Mouse (Mus musculus) liver, embryonic 14.5 days (tissue): ENCODE measurements around the gene 2610301B20Rik. TPM values are rescaled to one million over a fixed set of nuclear protein-coding genes. Genes with fewer than 3 reads are reported as not detected.

Source experiments
- ATAC-seq: fragments of 200-750 bp; cut with Nextera tagmentation; 2 replicates; pipeline ENCODE4 v1.8.0; 2017; ENCODE audit warnings: moderate number of reproducible peaks, mild to moderate bottlenecking, moderate library complexity; ENCODE audit not compliant: insufficient read depth
- DNase-seq, 3 experiments: peaks; one replicate each; pipeline ENCODE4 v3.0.0-alpha.2; 2012 to 2013; ENCODE audit warnings: low read depth in 3 of 3, low spot score in 3 of 3
- H3K27ac ChIP-seq: fragments of 300-500 bp; sonication (generic); 2 replicates; pipeline ENCODE4 v1.5.1; 2014; ENCODE audit warnings: moderate library complexity, mild to moderate bottlenecking, control low read depth, inconsistent platforms
- H3K27me3 ChIP-seq: fragments of 300-500 bp; sonication (generic); 2 replicates; pipeline ENCODE4 v1.6.1; 2014; ENCODE audit warnings: mild to moderate bottlenecking, low read length, moderate library complexity; ENCODE audit not compliant: control insufficient read depth, insufficient read depth
- H3K36me3 ChIP-seq: fragments of 300-500 bp; sonication (generic); replicated peaks from 2 replicates; pipeline ENCODE4 v1.6.1; 2014; ENCODE audit warnings: low read depth; ENCODE audit not compliant: control insufficient read depth, insufficient read depth
- H3K4me1 ChIP-seq, 2 experiments: fragments of 200-500 bp in 1 of 2; fragments of 300-500 bp in 1 of 2; sonication (generic) in 1 of 2; replicated peaks; 2 replicates each; pipeline ENCODE4 v1.6.1; 2012 to 2014; ENCODE audit warnings: antibody characterized with exemption in 1 of 2, inconsistent platforms in 1 of 2, low read length in 1 of 2; ENCODE audit not compliant: control insufficient read depth in 2 of 2, insufficient read depth in 2 of 2
- H3K4me2 ChIP-seq: fragments of 300-500 bp; sonication (generic); 2 replicates; pipeline ENCODE4 v1.6.1; 2014; ENCODE audit warnings: low read depth, mild to moderate bottlenecking, control low read depth, moderate library complexity
- H3K4me3 ChIP-seq, 2 experiments: fragments of 200-500 bp in 1 of 2; fragments of 300-500 bp in 1 of 2; sonication (generic) in 1 of 2; 2 replicates each; pipeline ENCODE4 v1.5.1; 2012 to 2014; ENCODE audit warnings: low read depth in 2 of 2, low read length in 2 of 2, mild to moderate bottlenecking in 2 of 2, control low read depth in 1 of 2, inconsistent platforms in 1 of 2, moderate library complexity in 1 of 2; ENCODE audit not compliant: insufficient read depth in 1 of 2
- H3K9ac ChIP-seq: fragments of 300-500 bp; sonication (generic); replicated peaks from 2 replicates; pipeline ENCODE4 v1.6.1; 2014; ENCODE audit warnings: mild to moderate bottlenecking, control low read depth, moderate library complexity
- H3K9me3 ChIP-seq: fragments of 300-500 bp; sonication (generic); 2 replicates; pipeline ENCODE4 v1.6.1; 2016; ENCODE audit warnings: low read length, mixed read lengths; ENCODE audit not compliant: control insufficient read depth
- CTCF ChIP-seq: IDR thresholded peaks from 2 replicates; pipeline ENCODE4 v1.5.1; 2016; ENCODE audit warnings: antibody characterized with exemption, low read depth, control low read depth
- EP300 ChIP-seq: IDR thresholded peaks from 2 replicates; pipeline ENCODE4 v1.6.1; 2016; ENCODE audit warnings: antibody characterized with exemption, low read depth
- WGBS: fragments of 180-500 bp; shearing (Covaris S2); extraction: QIAGEN DNeasy Blood & Tissue Kit; methylation state at CpG from one replicate; pipeline ENCODE4 v1.1.7; 2014; ENCODE audit not compliant: insufficient replicate concordance; 5-methylcytosine and 5-hydroxymethylcytosine counted together
- microRNA-seq: library from miRNA; unstranded; fragments of <30 nt; microRNA quantifications from one replicate; pipeline ENCODE4, GENCODE M21; 2016
- polyA plus RNA-seq, 2 experiments: library from polyadenylated mRNA; depleted of rRNA in 1 of 2; stranded (reverse) in 1 of 2; unstranded in 1 of 2; fragments of >200 nt; fragmentation: Nextera tagmentation in 1 of 2; extraction: Ambion mirVana in 1 of 2; gene quantifications; 2 replicates each; pipeline versions ENCODE4 v1.2.1 to v1.2.3; 2012 to 2014

2610301B20Rik gene
- polyA plus RNA-seq, 2 experiments, result 6.2 to 10.0 TPM

DNA sequence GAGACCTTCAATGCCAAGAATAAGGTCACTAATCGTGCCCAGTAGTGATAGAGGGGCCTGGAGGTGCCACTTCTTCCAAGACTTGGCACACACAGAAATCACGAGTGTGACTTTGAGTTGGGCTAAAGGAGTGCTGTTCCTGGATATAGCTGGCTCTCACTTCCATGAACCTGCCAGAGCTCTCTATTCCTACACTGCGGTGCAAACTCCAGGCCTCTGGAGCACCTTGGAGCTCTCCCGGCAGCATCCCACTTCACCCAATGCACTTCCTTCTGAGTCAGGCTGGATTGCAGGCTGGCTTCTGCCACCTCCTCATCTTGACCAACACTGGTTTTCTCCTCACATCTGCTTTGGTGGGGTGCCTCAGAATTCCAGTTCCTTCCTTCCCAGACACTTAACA lies 62.5 kb downstream of the 2610301B20Rik start:
- DNase-seq, result no peak

More for the DNA sequence above, 62.5 kb downstream of the 2610301B20Rik start:
- Histone ChIP-seq H3K27ac (no peak overlapping the region), H3K9me3 (no peaks in the 10 kb centered on the region), H3K27me3 (no peaks in the 10 kb centered on the region), H3K4me2 (no peak overlapping the region), H3K4me1 (peaks cover 0 to 3% of the 10 kb centered on the region in 2 experiments; a peak in 1 of 4 replicates), H3K36me3 (no peaks in the 10 kb centered on the region), H3K9ac (no peak overlapping the region), H3K4me3 (no peak overlapping the region)
- TF ChIP-seq EP300 (no peak), CTCF (no peak)
- 59% methylated on average over 4 of the region's 4 CpGs for WGBS
- no peak for ATAC-seq

Small RNA genes within 50 kb of the gene (microRNA-seq; reads per million reads assigned to microRNA genes)
- gene Mir3471-1 (not detected), gene n-TSaga9 (6.3 reads per million, percentile 13 among the genes with 10 or more reads in this experiment)
